Mouse (Mus musculus) T-helper 2 cell (primary cell): Measurements from ENCODE around the gene Haus3.

Source experiments
- in situ Hi-C: fragments of 300-600 bp; cut with MboI, MseI; formaldehyde crosslinking; loops from one replicate; pipeline ENCODE4 v1.15.1; 2025; ENCODE audit warnings: high pct_unique_total_duplicates

The Haus3 gene

DNA sequence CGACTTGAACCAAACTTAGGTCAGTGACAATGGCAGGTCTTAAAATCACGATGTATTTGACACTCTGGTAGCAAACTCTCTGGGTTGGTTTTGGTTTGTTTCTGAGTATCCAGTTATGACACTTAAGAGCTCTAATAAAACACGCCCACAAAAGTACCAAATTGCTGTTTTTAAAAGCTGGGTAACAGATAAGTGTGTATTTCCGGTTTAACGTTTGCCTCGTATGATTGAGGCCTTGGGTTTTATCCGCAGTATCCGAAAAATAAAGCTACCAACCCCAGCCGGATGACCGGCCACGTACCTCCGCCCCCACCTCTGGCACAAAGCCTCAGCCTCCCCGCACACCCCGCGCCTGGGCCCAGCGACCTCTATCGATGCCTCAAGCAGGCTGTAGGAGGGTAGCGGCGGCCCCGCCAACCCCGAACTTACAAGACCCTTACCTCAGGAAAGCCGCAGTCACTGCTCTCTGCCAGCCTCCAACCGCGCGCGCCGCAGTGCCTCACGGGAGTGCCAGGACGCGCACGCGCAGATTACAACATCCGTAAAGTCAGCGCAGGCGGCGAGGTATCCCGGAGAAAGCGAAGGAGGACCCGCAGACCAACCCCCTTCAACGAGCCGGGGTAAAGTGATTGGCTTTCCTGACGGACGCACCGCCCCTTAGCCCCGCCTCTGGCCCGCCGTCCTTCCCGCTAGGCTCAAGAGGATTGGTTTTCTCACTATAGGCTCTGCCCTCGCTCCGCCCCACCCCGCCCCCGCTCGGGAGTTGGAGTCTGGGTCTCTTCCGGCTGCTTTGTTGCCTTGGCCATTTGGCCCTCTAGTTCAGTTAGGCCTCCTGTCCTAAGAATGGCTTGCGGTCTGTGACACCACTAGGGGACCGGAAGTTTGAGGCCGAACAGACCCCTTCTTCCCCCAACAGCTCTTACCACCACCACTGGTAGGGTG, at the start of gene Haus3, which contains the start of gene Poln:
Gene Haus3, minus strand, starts transcription at position 578 of the 942 bp plus-strand sequence.
Gene Poln, minus strand, starts transcription at position 499 of the 942 bp plus-strand sequence.
- in situ Hi-C loops: no loop called here

DNA sequence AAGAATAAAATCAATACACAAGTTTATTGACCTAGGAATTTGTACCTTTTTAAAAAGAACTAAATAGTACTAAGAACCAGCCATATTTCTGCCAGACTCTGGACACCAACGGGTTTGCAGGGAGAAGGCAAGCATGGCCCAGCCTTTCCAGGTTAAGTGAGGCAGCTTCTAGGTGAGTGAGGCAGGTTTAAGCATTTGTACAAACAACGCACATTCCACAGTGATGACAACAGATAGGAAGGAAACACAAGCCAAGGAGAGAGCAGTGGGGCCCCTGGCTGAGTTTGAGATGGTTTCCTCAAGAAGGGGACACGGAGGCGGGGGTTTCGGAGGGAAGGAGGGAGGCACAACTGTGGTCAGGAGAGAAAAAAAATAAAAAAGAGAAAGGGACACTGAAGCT, 49.3 kb upstream of the Haus3 start:
- in situ Hi-C loops: no loop called here

DNA sequence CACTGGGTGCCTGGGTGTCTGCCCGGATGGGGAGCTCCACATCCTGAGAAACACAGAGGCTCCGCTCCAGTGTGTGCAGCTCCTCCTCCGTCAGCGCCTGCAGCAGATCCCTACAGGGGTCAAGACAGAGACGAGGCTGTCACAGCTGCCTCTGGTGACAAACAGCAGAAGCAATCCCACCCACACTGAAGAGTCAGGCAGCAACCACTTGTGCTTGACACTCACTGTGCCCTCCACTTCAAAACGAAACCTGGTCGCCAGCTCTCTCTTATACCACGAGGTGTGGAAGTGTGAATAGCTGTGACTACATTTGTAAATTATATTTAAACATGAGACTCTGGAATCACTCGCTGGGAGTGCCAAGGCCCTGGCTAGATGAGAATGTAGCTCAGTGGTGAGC, 48.4 kb upstream of the Haus3 start:
- in situ Hi-C loops: no loop called here

DNA sequence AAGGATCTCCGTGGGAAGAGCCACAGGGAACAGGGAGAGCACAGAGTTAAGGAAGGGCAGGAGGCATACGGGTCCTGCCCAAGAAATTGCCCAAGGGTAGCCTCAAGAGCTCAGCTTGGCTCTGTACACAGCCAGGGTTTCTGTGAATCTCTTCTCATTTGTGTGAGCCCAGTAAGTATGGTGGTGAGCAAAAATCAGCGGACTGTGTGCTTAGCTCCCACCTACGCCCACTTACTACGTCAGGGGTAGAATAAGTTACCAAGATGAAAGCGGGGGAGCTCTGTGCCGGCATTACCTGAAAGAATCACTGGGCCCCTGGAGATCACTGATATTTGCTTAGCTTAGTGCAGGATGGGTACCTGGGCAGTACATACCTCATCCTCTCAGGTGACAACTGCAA, 46.7 kb upstream of the Haus3 start:
- in situ Hi-C loops: no loop called here

DNA sequence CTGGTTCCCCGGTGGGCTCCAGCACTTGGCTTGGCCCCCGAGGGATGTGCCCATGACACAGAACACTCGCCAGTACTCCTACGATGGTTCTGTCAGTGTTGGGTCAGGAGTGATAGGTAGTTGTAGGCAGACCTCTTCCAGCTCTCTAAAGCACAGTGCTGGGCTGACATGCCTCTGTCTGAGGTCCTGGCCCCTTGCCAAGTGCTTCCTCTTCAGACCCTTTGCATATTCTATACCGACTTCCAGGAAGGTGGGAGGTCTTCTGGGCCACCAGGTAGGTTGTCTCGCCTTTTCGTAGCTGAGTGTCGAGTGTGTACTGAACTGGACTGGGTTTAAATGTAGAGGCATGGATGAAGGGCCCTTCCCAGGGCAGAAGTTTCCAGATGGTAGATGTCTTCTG, 44.3 kb upstream of the Haus3 start:
- in situ Hi-C loops: no loop called here

DNA sequence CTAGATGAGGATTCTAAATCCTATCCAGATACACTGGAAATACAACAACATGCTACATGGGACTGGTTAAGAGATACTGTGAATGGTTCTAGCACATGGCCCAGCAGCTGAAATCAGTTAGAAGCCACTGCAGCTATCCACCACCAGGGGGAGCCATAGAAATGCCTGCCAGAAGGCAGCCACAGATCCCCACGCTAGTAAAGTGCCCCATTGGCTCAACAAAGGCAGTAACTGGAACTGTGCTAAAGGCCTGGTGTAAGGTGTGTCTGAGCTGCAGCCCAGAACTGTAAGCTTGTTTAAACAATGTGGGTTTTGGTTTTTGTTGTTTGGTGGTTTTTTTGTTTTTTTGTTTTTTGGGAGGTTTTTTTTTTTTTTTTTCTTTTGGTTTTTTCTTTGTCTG, 41.0 kb upstream of the Haus3 start:
- in situ Hi-C loops: no loop called here

DNA sequence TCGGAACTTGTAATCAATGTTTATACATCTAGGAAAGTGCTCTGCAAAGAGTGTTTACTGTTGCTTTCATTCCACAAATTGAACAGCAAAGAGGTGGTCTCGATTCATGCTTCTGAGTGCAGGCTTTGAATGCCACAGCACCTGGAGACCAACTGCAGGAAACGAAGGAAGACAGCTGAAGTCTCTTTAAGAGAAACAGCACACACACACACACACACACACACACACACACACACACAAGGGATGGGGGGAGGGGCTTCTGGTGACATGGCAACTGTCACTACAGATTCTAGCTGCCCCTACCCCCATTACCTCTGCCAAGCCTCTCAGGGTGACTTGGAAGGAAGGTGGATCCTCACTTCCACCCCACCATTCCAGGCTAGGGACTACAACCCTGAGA, 38.2 kb upstream of the Haus3 start:
- in situ Hi-C loops: no loop called here

DNA sequence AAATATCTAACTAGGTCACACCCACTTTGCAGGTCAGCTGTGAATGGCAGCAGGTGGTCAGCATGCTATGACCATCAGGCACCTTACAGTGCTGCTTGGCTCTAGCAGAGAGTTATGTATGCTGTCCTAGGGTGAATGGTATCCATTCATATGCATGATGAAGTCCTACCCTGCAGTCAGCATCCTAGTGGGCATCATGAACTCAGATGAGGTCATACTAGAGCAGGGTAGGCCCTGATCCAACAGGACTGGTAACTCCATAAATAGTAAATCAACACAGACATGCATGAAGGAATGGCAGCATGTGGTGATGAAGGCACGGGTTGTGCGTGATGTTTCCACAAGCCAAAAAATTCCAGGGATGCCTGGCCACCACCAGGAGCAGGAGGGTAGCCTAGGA, 36.5 kb upstream of the Haus3 start:
- in situ Hi-C loops: no loop called here

DNA sequence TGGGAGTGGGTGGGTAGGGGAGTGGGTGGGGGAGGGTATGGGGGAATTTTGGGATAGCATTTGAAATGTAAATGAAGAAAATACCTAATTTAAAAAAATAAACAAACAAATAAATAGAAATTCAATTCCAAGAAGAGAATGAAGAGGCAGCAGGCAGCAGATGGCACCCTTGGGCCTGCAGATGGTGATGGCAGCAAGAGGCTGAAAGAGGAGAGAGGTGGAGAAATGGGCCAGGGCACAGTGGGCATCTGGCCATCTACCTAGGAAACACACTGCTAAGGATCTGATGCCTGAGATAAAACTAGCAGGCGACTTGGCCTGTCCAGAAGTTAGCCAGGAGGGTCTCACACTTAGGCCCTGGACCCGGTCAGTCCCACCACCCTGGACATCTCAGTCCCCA, 35.6 kb upstream of the Haus3 start:
- in situ Hi-C loops: no loop called here

DNA sequence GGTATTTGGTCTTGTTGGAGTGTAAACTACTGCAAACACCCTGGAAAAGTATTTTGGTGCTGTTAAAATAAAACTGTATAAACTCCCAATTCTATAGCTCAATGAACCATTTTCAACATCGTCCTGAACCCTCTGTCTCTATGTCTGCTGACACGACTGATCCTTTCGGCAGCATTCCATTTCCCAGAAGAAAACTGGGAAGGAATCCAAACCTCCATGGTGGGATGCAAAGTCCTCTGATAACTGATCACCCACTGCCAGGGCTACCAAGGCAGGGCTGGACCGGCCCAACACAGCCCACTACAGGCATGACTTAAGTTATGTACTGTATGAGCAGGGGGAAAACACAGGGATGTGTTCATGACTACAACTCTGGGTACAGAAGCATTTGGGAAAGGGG, 32.7 kb upstream of the Haus3 start:
- in situ Hi-C loops: no loop called here

DNA sequence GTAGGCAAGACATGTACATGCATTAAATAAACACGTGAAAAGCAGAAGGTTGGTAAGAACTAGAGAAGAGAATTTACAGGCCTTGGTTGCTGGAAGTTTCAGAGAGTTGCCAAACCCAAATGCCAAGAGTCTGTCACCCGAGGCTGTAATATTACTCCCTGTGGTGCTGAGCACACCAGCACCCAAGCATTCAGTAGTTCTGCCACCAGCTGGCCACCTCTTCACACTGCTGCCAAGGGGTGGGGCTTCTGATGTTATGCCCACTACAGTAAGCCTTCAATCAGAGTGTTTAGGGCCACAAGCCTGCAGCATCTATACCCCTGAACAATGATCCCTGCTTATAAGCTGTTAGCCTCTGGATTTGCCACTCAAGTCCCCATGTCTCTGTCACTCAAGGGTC, 32.1 kb upstream of the Haus3 start:
- in situ Hi-C loops: no loop called here

DNA sequence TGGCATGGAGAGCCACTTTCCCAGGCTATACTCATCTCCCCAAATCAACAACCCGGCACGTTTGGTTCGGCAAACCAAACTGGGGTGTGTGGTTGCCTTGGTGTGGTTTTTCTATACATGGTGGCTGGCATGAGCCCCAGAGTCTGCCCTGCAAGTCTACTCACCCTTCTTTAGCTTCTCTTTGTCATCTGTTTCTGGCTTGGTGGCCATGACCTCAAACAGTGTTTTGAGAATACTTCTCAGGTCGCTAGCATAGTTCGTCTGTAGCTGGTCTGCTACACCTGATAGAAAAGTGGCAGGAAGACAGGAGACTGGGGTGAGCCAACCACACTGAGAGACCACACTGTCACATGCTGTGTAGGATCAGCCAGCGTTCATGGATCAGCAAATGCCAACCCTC, 29.3 kb upstream of the Haus3 start:
- in situ Hi-C loops: no loop called here

DNA sequence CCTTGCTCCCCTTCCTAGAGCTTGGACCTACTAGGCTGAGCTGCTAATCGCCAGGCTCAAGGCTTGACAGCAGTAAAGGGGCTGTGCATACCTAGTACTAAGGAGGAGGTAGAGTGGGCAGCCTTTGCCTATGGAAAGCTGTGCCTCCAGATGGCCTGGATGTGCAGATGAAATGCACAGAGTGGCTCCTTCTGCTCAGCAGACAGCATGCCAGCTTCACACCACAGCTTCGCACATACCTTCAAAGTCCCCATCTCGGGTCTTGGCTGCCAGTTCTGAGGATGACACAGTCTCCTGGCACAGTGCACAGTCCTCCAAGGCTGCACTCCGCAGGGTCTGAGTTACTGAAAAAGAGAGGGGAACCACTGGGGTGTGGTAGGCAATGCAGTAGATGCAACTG, 27.9 kb upstream of the Haus3 start:
- in situ Hi-C loops: no loop called here

DNA sequence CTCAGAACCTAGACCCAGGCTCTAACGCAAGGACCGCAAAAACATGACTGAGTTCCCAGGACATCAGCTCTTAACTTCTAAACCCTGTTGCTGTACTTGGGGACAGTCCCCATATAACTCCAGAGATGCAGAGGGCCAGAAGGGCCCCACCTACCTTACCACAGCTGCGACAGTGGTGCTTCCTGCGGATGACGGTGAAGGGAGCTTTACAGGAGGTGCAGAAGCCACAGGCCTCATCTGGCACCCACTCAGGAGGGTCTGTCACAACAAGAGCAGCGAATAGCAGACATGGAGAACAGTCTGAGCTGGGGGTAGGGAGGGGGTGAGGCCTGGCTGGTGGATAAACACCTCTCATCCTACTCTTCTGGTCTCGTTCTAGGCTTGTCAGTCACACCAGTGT, 27.1 kb upstream of the Haus3 start:
- in situ Hi-C loops: no loop called here

DNA sequence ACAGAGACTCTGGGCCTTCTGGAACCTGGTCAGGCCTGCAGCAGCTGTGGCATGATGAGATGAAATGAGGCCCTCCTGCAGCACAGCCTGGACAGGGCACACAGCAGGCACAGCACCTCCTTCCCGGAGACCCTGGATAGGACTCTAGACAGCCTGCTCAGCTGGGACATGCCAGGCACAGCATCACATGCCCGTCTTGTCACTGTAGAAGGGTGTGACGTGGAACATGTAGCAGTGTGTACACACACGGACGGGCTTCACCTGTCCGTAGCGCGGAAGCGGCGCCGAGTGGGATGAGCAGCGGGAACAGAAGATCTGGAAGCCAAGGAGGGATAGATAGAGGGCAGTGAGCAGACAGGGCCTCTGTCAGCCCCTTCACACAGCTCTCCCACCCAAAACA, 26.5 kb upstream of the Haus3 start:
- in situ Hi-C loops: no loop called here

DNA sequence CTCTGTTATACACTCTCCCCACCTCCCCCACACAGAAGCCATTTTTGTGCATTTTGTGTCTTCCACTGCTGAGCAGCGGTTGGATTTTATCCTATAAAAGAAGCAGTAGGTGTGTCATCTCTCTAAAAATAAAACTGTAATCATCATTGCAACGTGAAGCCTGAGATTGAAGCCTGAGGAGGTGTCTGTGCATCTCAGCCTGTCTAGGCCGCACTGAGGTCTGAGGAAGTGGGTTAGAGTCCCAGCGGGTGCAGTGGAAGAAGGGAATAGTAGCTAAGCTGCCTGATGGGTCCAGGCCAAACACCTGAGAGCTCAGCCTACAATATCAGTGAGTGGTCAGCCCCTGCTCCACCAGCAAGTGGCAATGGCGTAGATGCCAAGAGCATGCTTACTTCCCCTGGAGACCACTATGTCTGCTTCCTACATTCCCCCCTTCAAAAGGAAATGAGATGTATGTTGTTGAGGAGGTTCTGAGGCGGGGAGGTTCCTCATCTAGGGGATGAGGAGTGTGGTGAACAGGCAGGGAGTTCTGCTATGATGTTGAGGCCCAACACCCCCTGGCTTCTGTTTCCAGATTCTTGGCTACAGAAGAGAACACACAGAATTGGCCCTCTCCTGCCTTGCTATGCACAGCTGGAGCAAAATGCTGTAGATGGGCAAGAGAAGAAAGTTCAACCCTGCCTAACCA, 25.8 kb upstream of the Haus3 start:
- in situ Hi-C loops: no loop called here

DNA sequence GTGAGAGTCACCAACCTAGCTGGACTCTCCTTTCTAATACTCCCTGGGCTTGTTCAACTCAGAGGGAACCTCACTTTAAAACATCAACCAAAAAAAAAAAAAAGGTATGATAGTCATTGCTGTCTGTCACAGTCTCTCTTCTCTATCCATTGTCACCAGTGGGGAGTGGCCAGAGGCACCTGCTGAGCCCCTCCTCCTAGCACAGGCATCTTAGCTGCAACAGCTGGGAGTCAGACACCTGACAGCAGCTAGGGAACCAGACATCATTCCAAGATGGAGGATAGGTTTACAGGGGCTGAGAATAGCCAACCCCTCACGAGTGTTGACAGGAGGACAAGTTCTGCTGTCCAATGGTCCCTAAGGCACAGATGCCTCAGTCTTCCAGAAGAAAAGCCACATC, 25.1 kb upstream of the Haus3 start:
- in situ Hi-C loops: no loop called here

DNA sequence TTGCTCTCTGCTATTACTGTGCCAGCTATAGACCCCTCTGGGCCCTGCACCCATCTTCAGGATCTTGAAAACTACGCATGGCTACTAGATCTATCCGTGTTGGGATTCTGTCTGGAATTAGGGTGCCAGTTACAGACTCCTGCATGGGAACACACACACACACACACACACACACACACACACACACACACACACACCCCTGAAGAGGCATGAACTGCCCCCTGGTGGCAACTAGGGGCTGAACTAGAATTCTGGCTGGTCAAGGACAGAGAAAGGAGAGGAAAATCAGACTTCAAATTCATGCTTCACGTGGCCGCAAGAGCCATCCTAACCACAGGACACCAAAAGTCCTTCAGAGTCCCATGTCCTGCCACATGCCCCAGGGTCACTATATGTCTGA, 22.5 kb upstream of the Haus3 start:
- in situ Hi-C loops: no loop called here

DNA sequence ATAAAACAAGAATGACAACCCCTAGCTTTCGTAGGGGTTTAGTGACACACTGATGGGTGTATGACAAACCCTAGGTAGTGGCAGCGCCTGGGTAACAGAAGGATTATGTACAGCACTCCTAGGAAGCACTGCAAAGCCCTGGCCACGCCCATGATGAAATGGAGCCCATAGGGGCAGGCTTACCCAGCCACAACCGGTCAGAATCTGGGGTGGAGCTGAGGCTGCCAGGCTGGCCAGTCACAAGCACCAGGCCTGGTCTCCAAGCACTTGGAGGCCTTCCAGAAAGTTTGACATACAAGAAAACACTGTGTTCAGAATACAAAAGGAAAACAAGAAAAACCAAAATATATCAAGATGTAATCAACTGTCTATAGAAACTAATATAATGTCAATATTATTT, 21.7 kb upstream of the Haus3 start:
- in situ Hi-C loops: no loop called here

DNA sequence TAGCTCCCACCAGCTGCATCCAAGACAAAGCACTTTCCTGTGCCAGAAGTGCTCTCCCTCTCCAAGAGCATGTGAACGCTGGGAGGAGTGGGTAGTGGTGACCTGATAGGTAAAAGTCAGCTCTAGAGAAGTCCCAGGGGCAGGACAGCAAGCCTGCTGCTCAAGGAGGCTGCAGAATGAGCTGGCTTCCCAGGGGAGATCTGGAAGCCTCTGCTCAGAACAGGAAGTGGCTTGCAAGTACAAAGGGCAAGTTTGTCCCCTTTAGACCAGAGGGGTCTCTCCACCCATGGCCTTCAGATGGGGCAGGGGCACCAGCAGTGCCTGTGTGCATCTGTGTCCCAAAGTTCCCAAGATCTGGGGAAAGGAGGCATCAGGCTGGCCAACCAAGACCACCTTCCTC, 20.2 kb upstream of the Haus3 start:
- in situ Hi-C loops: no loop called here

DNA sequence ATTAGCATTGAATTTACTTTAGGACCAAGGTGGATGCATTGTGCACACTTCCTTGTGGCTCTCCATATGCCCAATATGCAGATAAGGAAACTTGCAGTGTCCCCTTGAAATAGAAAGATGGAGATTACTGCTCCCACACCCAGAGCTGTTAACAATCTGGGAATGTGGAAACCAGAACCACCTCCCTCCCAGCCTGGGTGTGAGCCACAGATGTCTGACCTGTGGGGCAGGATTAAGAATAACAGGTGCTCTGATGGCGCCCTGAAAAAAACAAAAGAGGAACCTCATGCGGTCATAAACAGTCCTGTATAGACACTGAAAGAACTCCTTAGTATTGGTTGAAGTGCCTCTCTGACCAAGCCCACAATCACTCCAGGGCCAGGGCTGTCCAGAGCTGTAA, 19.5 kb upstream of the Haus3 start:
- in situ Hi-C loops: no loop called here

DNA sequence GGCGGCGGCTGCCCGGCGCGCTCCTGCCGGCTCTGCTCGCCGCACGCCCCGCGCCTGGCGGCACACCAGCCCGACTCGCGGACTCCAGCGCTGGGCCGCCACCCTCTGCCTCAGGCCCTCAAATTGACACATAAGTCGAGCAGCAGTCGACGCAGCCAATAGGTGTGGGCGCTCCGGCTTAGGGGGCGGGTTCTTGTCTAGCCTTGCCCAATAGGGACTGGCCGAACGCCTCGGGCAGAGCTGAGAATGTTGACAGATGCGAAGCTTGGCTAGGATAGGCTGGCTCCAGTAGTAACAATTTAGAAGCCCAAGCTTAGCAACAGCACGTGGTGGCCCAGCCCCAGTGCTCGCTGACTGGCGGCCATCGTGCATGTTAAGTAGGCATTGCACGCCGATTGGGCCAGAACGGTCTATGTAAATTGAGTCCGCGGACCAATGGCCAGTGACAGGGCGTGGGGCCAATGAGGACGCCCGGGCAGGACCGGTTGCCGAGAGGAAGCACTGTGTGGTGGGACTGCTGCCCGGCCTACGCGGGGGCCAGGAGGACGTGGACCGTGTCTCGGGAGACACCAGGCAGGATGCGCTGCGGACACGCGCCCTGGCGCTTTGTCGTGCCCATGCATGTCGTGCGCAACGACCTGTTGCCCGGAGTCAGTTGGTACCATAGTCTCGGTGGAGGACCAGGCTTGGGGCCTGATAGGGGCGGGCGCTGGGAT, 18.4 kb upstream of the Haus3 start, which contains the start of gene Mxd4:
Gene Mxd4, minus strand, starts transcription at position 120 of the 716 bp plus-strand sequence.
- in situ Hi-C loops: no loop called here
